Mouse (Mus musculus): Measurements from ENCODE around the gene Bbof1. TPM values are rescaled to one million over a fixed set of nuclear protein-coding genes. Genes with fewer than 3 reads are reported as not detected.

The Bbof1 gene
- polyA plus RNA-seq (2012; rRNA removed) (0.55 and 1.3 TPM in 2 replicates), polyA plus RNA-seq (2014; fragmentation: Nextera tagmentation; extraction: Ambion mirVana) (0.95 and 1.1 TPM in 2 replicates)

GRCm38 (mm10) chr12:84408819-84409507 lies at the start of gene Bbof1, which contains the start of gene Entpd5:
TSS of gene Bbof1 (plus strand) at chr12:84409071.
TSS of gene Entpd5 (minus strand) at chr12:84409029.
- TF ChIP-seq POLR2A (IDR thresholded peaks at IDR 0.05; ENCODE audit: borderline replicate concordance, extremely low read depth, insufficient read depth, insufficient read length) = 0 out of 2 replicates have a peak, but pooled peaks have one; percentile 50

GRCm38 (mm10) chr12:84361555-84362489 lies 47.0 kb upstream of the Bbof1 start, which contains the start of the genes Coq6 and Fam161b:
TSS of gene Coq6 (plus strand) at chr12:84361657.
TSS of gene Fam161b (minus strand) at chr12:84361833.
- Histone ChIP-seq H3K9ac (ENCODE audit: low read depth, low read length, severe bottlenecking) (peak within 1 kb of the TSS; percentile 80), H3K27me3 (ENCODE audit: control insufficient read depth, insufficient read depth, low read length) (no peaks in the 10 kb centered on the region), H3K4me1 (ENCODE audit: control insufficient read depth, insufficient read depth, low read length) (peaks cover 9% of the 10 kb centered on the region), H3K4me2 (replicated peaks; ENCODE audit: low read depth, low read length, severe bottlenecking) (peak within 1 kb of the TSS; percentile 71), H3K36me3 (ENCODE audit: control insufficient read depth, insufficient read depth, low read length) (peaks cover 4% of the 10 kb centered on the region), H3K4me3 (replicated peaks; ENCODE audit: low read length) (peak within 1 kb of the TSS; percentile 91), H3K27ac (replicated peaks; ENCODE audit: low read depth, low read length) (no peak within 1 kb of the TSS), H3K9me3 (ENCODE audit: control insufficient read depth, low read length) (no peaks in the 10 kb centered on the region)
- DNase-seq (ENCODE audit: low spot score) (peak; percentile 99), ATAC-seq (ENCODE audit: low FRiP score, low read depth) (peak; percentile 100)
- WGBS = 1% methylated on average over 51 of the region's 51 CpGs
- TF ChIP-seq POLR2A (IDR thresholded peaks at IDR 0.05; ENCODE audit: borderline replicate concordance, extremely low read depth, insufficient read depth, insufficient read length) = peak; percentile 68; the same call in 1 of the 2 replicates

More at GRCm38 (mm10) chr12:84408819-84409507, at the start of gene Bbof1, which contains the start of gene Entpd5:
- H3K4me2 ChIP-seq (replicated peaks; ENCODE audit: low read depth, low read length, severe bottlenecking) = peak within 1 kb of the TSS; percentile 87
- peak; percentile 81 for DNase-seq (ENCODE audit: low spot score)
- peak; percentile 94 for ATAC-seq (ENCODE audit: low FRiP score, low read depth)
- H3K36me3 ChIP-seq (ENCODE audit: control insufficient read depth, insufficient read depth, low read length) = no peaks in the 10 kb centered on the region
- no peaks in the 10 kb centered on the region for H3K9me3 ChIP-seq (ENCODE audit: control insufficient read depth, low read length)
- H3K4me1 ChIP-seq (ENCODE audit: control insufficient read depth, insufficient read depth, low read length) = peaks cover 3% of the 10 kb centered on the region; the same call in 1 of the 2 replicates
- H3K27me3 ChIP-seq (ENCODE audit: control insufficient read depth, insufficient read depth, low read length) = no peaks in the 10 kb centered on the region
- WGBS = 2% methylated on average over 36 of the region's 63 CpGs
- H3K9ac ChIP-seq (ENCODE audit: low read depth, low read length, severe bottlenecking) = peak within 1 kb of the TSS; percentile 77
- peak within 1 kb of the TSS; percentile 75 for H3K4me3 ChIP-seq (replicated peaks; ENCODE audit: low read length)
- H3K27ac ChIP-seq (replicated peaks; ENCODE audit: low read depth, low read length) = peak within 1 kb of the TSS; percentile 59

- Histone ChIP-seq H3K27ac (replicated peaks; ENCODE audit: low read depth, low read length) (no peak overlapping the region), H3K4me3 (replicated peaks; ENCODE audit: low read length) (peak overlapping the region; percentile 91), H3K9ac (ENCODE audit: low read depth, low read length, severe bottlenecking) (no peak overlapping the region), H3K4me1 (ENCODE audit: control insufficient read depth, insufficient read depth, low read length) (peaks cover 9% of the 10 kb centered on the region), H3K36me3 (ENCODE audit: control insufficient read depth, insufficient read depth, low read length) (peaks cover 9% of the 10 kb centered on the region), H3K4me2 (replicated peaks; ENCODE audit: low read depth, low read length, severe bottlenecking) (peak overlapping the region; percentile 71), H3K9me3 (ENCODE audit: control insufficient read depth, low read length) (no peaks in the 10 kb centered on the region), H3K27me3 (ENCODE audit: control insufficient read depth, insufficient read depth, low read length) (no peaks in the 10 kb centered on the region)
- WGBS = 44% methylated on average over 2 of the region's 2 CpGs
- ATAC-seq (ENCODE audit: low FRiP score, low read depth) = no peak
- DNase-seq (ENCODE audit: low spot score) = no peak
- no peak for TF ChIP-seq POLR2A (IDR thresholded peaks at IDR 0.05; ENCODE audit: borderline replicate concordance, extremely low read depth, insufficient read depth, insufficient read length)
Measured at GRCm38 (mm10) chr12:84362872-84363271, 46.0 kb upstream of the Bbof1 start.

GRCm38 (mm10) chr12:84364291-84364690 lies 44.6 kb upstream of the Bbof1 start:
- H3K9ac ChIP-seq (ENCODE audit: low read depth, low read length, severe bottlenecking) = no peak overlapping the region
- TF ChIP-seq POLR2A (IDR thresholded peaks at IDR 0.05; ENCODE audit: borderline replicate concordance, extremely low read depth, insufficient read depth, insufficient read length) = no peak
- DNase-seq (ENCODE audit: low spot score) (no peak), ATAC-seq (ENCODE audit: low FRiP score, low read depth) (no peak)
- peaks cover 9% of the 10 kb centered on the region for H3K4me1 ChIP-seq (ENCODE audit: control insufficient read depth, insufficient read depth, low read length)
- no peak overlapping the region for H3K4me2 ChIP-seq (replicated peaks; ENCODE audit: low read depth, low read length, severe bottlenecking)
- no peaks in the 10 kb centered on the region for H3K27me3 ChIP-seq (ENCODE audit: control insufficient read depth, insufficient read depth, low read length)
- no peaks in the 10 kb centered on the region for H3K9me3 ChIP-seq (ENCODE audit: control insufficient read depth, low read length)
- H3K36me3 ChIP-seq (ENCODE audit: control insufficient read depth, insufficient read depth, low read length) = peaks cover 24% of the 10 kb centered on the region
- no peak overlapping the region for H3K27ac ChIP-seq (replicated peaks; ENCODE audit: low read depth, low read length)
- H3K4me3 ChIP-seq (replicated peaks; ENCODE audit: low read length) = no peak overlapping the region
- 81% methylated on average over 9 of the region's 9 CpGs for WGBS

- H3K9me3 ChIP-seq (ENCODE audit: control insufficient read depth, low read length) = no peaks in the 10 kb centered on the region
- ATAC-seq (ENCODE audit: low FRiP score, low read depth) (no peak), DNase-seq (ENCODE audit: low spot score) (no peak)
- TF ChIP-seq POLR2A (IDR thresholded peaks at IDR 0.05; ENCODE audit: borderline replicate concordance, extremely low read depth, insufficient read depth, insufficient read length) = no peak
- WGBS = 93% methylated on average over 6 of the region's 6 CpGs
- H3K4me3 ChIP-seq (replicated peaks; ENCODE audit: low read length) = no peak overlapping the region
- peaks cover 9% of the 10 kb centered on the region for H3K4me1 ChIP-seq (ENCODE audit: control insufficient read depth, insufficient read depth, low read length)
- no peak overlapping the region for H3K9ac ChIP-seq (ENCODE audit: low read depth, low read length, severe bottlenecking)
- no peak overlapping the region for H3K27ac ChIP-seq (replicated peaks; ENCODE audit: low read depth, low read length)
- H3K27me3 ChIP-seq (ENCODE audit: control insufficient read depth, insufficient read depth, low read length) = no peaks in the 10 kb centered on the region
- no peak overlapping the region for H3K4me2 ChIP-seq (replicated peaks; ENCODE audit: low read depth, low read length, severe bottlenecking)
- peaks cover 32% of the 10 kb centered on the region for H3K36me3 ChIP-seq (ENCODE audit: control insufficient read depth, insufficient read depth, low read length)
Measured at GRCm38 (mm10) chr12:84365137-84365536, 43.7 kb upstream of the Bbof1 start.
